Mouse (Mus musculus) small intestine, adult 2 months (tissue): Measurements from ENCODE around the gene Hrc. TPM values are rescaled to one million over a fixed set of nuclear protein-coding genes. Genes with fewer than 3 reads are reported as not detected.

Experiments
- H3K27ac ChIP-seq: fragments of 200-500 bp; 2 replicates; pipeline ENCODE4 v1.5.1; 2012; ENCODE audit warnings: low read depth, low read length, control low read depth, inconsistent platforms; ENCODE audit not compliant: insufficient read depth
- H3K27me3 ChIP-seq: fragments of 200-500 bp; 2 replicates; pipeline ENCODE4 v1.6.1; 2012; ENCODE audit warnings: mild to moderate bottlenecking, moderate library complexity, low read length, inconsistent platforms; ENCODE audit not compliant: control insufficient read depth, insufficient read depth
- H3K36me3 ChIP-seq: fragments of 200-500 bp; 2 replicates; pipeline ENCODE4 v1.6.1; 2012; ENCODE audit warnings: mild to moderate bottlenecking, low read length, control low read depth, inconsistent platforms; ENCODE audit not compliant: control insufficient read depth, insufficient read depth
- H3K4me1 ChIP-seq: fragments of 200-500 bp; 2 replicates; pipeline ENCODE4 v1.6.1; 2012; ENCODE audit warnings: low read length, inconsistent platforms, mixed read lengths; ENCODE audit not compliant: control insufficient read depth, insufficient read depth, insufficient read length
- H3K4me3 ChIP-seq: fragments of 200-500 bp; 2 replicates; pipeline ENCODE4 v1.5.1; 2012; ENCODE audit warnings: low read depth, mild to moderate bottlenecking, control low read depth, inconsistent platforms, low read length, moderate library complexity
- CTCF ChIP-seq: fragments of 200-500 bp; IDR thresholded peaks from 2 replicates; pipeline ENCODE4 v1.5.1; 2012; ENCODE audit warnings: low read depth, mild to moderate bottlenecking, control low read depth, inconsistent platforms, low read length, moderate library complexity, mixed read lengths; ENCODE audit not compliant: insufficient replicate concordance, insufficient read length; ENCODE audit errors: extremely low read depth
- POLR2A ChIP-seq: fragments of 200-500 bp; IDR thresholded peaks from 2 replicates; pipeline ENCODE4 v1.6.1; 2012; ENCODE audit warnings: low read depth, mild to moderate bottlenecking, control low read depth, inconsistent platforms, low read length, moderate library complexity
- WGBS: fragments of 180-500 bp; shearing (Covaris S2); methylation state at CpG from one replicate; pipeline ENCODE4 v1.1.7; 2018; 5-methylcytosine and 5-hydroxymethylcytosine counted together
- polyA plus RNA-seq: library from polyadenylated mRNA; depleted of rRNA; stranded (reverse); fragments of >200 nt; gene quantifications from 2 replicates; pipeline ENCODE4 v1.2.3, GENCODE M21; 2012; rRNA removed

The Hrc gene
- polyA plus RNA-seq, 1 experiment: 0.46 TPM

- H3K27ac ChIP-seq: no peak overlapping the region
- peaks cover 24% of the 10 kb centered on the region for H3K36me3 ChIP-seq
- TF ChIP-seq CTCF: no peak
- TF ChIP-seq POLR2A: no peak
- no peak overlapping the region for H3K4me3 ChIP-seq
- H3K4me1 ChIP-seq: peaks cover 16% of the 10 kb centered on the region
- H3K27me3 ChIP-seq: peaks cover 13% of the 10 kb centered on the region
- WGBS: 75% methylated on average over 5 of the region's 5 CpGs
Measured at GRCm38 (mm10) chr7:45372371-45372770, 37.3 kb downstream of the Hrc start.

- Histone ChIP-seq H3K27me3 (peaks cover 6% of the 10 kb centered on the region), H3K4me1 (peaks cover 12% of the 10 kb centered on the region), H3K27ac (no peak overlapping the region), H3K4me3 (no peak overlapping the region), H3K36me3 (peaks cover 41% of the 10 kb centered on the region)
- TF ChIP-seq POLR2A (no peak), CTCF (no peak)
- 84% methylated on average over 8 of the region's 8 CpGs for WGBS
Measured at GRCm38 (mm10) chr7:45374620-45375019, 39.5 kb downstream of the Hrc start.

GRCm38 (mm10) chr7:45376057-45376456, 41.0 kb downstream of the Hrc start:
- TF ChIP-seq POLR2A (no peak), CTCF (no peak)
- H3K27ac ChIP-seq: no peak overlapping the region
- WGBS: 87% methylated on average over 1 of the region's 1 CpGs
- no peaks in the 10 kb centered on the region for H3K27me3 ChIP-seq
- H3K36me3 ChIP-seq: peaks cover 54% of the 10 kb centered on the region
- H3K4me1 ChIP-seq: no peaks in the 10 kb centered on the region
- no peak overlapping the region for H3K4me3 ChIP-seq

- H3K4me1 ChIP-seq: no peaks in the 10 kb centered on the region
- TF ChIP-seq POLR2A (no peak), CTCF (no peak)
- H3K27ac ChIP-seq: no peak overlapping the region
- 92% methylated on average over 3 of the region's 3 CpGs for WGBS
- H3K27me3 ChIP-seq: no peaks in the 10 kb centered on the region
- peaks cover 86% of the 10 kb centered on the region for H3K36me3 ChIP-seq
- no peak overlapping the region for H3K4me3 ChIP-seq
Measured at GRCm38 (mm10) chr7:45386077-45386476, 51.0 kb downstream of the Hrc start.

Other genes starting within 250 kb of the Hrc start
- 40.0 and 49.9 TPM in 2 replicates for gene Rcn3, start 243.1 kb upstream of the Hrc start, polyA plus RNA-seq
- 47.9 and 78.3 TPM in 2 replicates for gene Fcgrt, start 231.4 kb upstream of the Hrc start, polyA plus RNA-seq
- gene Rps11, start 210.9 kb upstream of the Hrc start, polyA plus RNA-seq: 159 and 207 TPM in 2 replicates
- gene Rpl13a, start 206.5 kb upstream of the Hrc start, polyA plus RNA-seq: 1,193 and 1,266 TPM in 2 replicates
- gene Gm45713, start 199.1 kb upstream of the Hrc start, polyA plus RNA-seq: 1.5 TPM in 1 of 2 replicates, not detected in the other
- gene Flt3l, start 198.9 kb upstream of the Hrc start, polyA plus RNA-seq: 22.1 and 45.8 TPM in 2 replicates
- gene Pih1d1, start 181.0 kb upstream of the Hrc start, polyA plus RNA-seq: 25.3 and 48.5 TPM in 2 replicates
- 133 and 253 TPM in 2 replicates for gene Aldh16a1, start 180.7 kb upstream of the Hrc start, polyA plus RNA-seq
- gene Slc17a7, start 171.3 kb upstream of the Hrc start, polyA plus RNA-seq: 0.03 and 0.09 TPM in 2 replicates
- gene Gfy, start 155.7 kb upstream of the Hrc start, polyA plus RNA-seq: not detected in 2 replicates
- gene Pth2, start 154.3 kb upstream of the Hrc start, polyA plus RNA-seq: not detected in 2 replicates
- not detected in 2 replicates for gene Ccdc155, start 130.4 kb upstream of the Hrc start, polyA plus RNA-seq
- gene Dkkl1, start 123.1 kb upstream of the Hrc start, polyA plus RNA-seq: 0.24 and 0.84 TPM in 2 replicates
- 8.0 and 32.2 TPM in 2 replicates for gene Tead2, start 119.5 kb upstream of the Hrc start, polyA plus RNA-seq
- 33.4 and 63.6 TPM in 2 replicates for gene Cd37, start 96.2 kb upstream of the Hrc start, polyA plus RNA-seq
- gene Slc6a16, start 94.2 kb upstream of the Hrc start, polyA plus RNA-seq: not detected in 2 replicates
- not detected in 2 replicates for gene Slc6a21, start 57.8 kb upstream of the Hrc start, polyA plus RNA-seq
- 101 and 257 TPM in 2 replicates for gene Trpm4, start 1.5 kb upstream of the Hrc start, polyA plus RNA-seq
- gene Ppfia3, start 31.7 kb downstream of the Hrc start, polyA plus RNA-seq: 15.4 and 63.9 TPM in 2 replicates
- gene Lin7b, start 35.3 kb downstream of the Hrc start, polyA plus RNA-seq: 2.9 and 4.0 TPM in 2 replicates
- 73.2 and 122 TPM in 2 replicates for gene Snrnp70, start 60.5 kb downstream of the Hrc start, polyA plus RNA-seq
- 0.04 TPM in 1 of 2 replicates, not detected in the other for gene Kcna7, start 70.4 kb downstream of the Hrc start, polyA plus RNA-seq
- 0.13 and 0.28 TPM in 2 replicates for gene Ntf5, start 78.4 kb downstream of the Hrc start, polyA plus RNA-seq
- gene Lhb, start 85.5 kb downstream of the Hrc start, polyA plus RNA-seq: 0.66 TPM in 1 of 2 replicates, not detected in the other
- 9.5 and 9.6 TPM in 2 replicates for gene Gys1, start 99.6 kb downstream of the Hrc start, polyA plus RNA-seq
- gene Ruvbl2, start 102.8 kb downstream of the Hrc start, polyA plus RNA-seq: 22.3 and 54.3 TPM in 2 replicates
- 1,857 and 2,336 TPM in 2 replicates for gene Ftl1, start 124.6 kb downstream of the Hrc start, polyA plus RNA-seq
- gene Bax, start 131.6 kb downstream of the Hrc start, polyA plus RNA-seq: 57.1 and 105 TPM in 2 replicates
- gene Tulp2, start 146.6 kb downstream of the Hrc start, polyA plus RNA-seq: 0.09 TPM in 1 of 2 replicates, not detected in the other
- 0.23 TPM in 1 of 2 replicates, not detected in the other for gene Gm45808, start 151.5 kb downstream of the Hrc start, polyA plus RNA-seq
- 0.34 and 0.41 TPM in 2 replicates for gene Dhdh, start 153.5 kb downstream of the Hrc start, polyA plus RNA-seq
- 143 and 456 TPM in 2 replicates for gene Nucb1, start 175.1 kb downstream of the Hrc start, polyA plus RNA-seq
- gene Ppp1r15a, start 191.0 kb downstream of the Hrc start, polyA plus RNA-seq: 15.3 and 15.9 TPM in 2 replicates
- 4.7 and 4.9 TPM in 2 replicates for gene Plekha4, start 191.0 kb downstream of the Hrc start, polyA plus RNA-seq
- gene Hsd17b14, start 219.6 kb downstream of the Hrc start, polyA plus RNA-seq: 0.20 and 0.25 TPM in 2 replicates
- gene Bcat2, start 234.9 kb downstream of the Hrc start, polyA plus RNA-seq: 26.3 and 41.8 TPM in 2 replicates